Mouse (Mus musculus) intestine, postnatal 0 days (tissue): ENCODE results near the gene Rhobtb1. TPM values are rescaled to one million over a fixed set of nuclear protein-coding genes. Genes with fewer than 3 reads are reported as not detected.

ENCODE experiments used
- ATAC-seq: fragments of 200-750 bp; cut with Nextera tagmentation; 2 replicates; pipeline ENCODE4 v1.8.0; 2017; ENCODE audit warnings: mild to moderate bottlenecking, moderate TSS enrichment, moderate library complexity
- H3K27ac ChIP-seq: fragments of 300-500 bp; sonication (generic); 2 replicates; pipeline ENCODE4 v1.5.1; 2014; ENCODE audit warnings: mild to moderate bottlenecking, low read depth, low read length, moderate library complexity
- H3K27me3 ChIP-seq: fragments of 300-500 bp; sonication (generic); replicated peaks from 2 replicates; pipeline ENCODE4 v1.6.1; 2014; ENCODE audit warnings: low read length, mixed read lengths; ENCODE audit not compliant: control insufficient read depth, insufficient read depth
- H3K36me3 ChIP-seq: fragments of 300-500 bp; sonication (generic); 2 replicates; pipeline ENCODE4 v1.6.1; 2014; ENCODE audit warnings: mild to moderate bottlenecking, moderate library complexity; ENCODE audit not compliant: control insufficient read depth, insufficient read depth
- H3K4me1 ChIP-seq: fragments of 300-500 bp; sonication (generic); replicated peaks from 2 replicates; pipeline ENCODE4 v1.6.1; 2014; ENCODE audit warnings: antibody characterized with exemption, low read length, mixed read lengths; ENCODE audit not compliant: control insufficient read depth, insufficient read depth
- H3K4me2 ChIP-seq: fragments of 300-500 bp; sonication (generic); replicated peaks from 2 replicates; pipeline ENCODE4 v1.6.1; 2014; ENCODE audit warnings: low read depth, mild to moderate bottlenecking, moderate library complexity
- H3K4me3 ChIP-seq: fragments of 300-500 bp; sonication (generic); 2 replicates; pipeline ENCODE4 v1.5.1; 2014; ENCODE audit warnings: low read depth, low read length
- H3K9ac ChIP-seq: fragments of 300-500 bp; sonication (generic); 2 replicates; pipeline ENCODE4 v1.6.1; 2014; ENCODE audit warnings: mild to moderate bottlenecking, low read depth, low read length
- H3K9me3 ChIP-seq: fragments of 300-500 bp; sonication (generic); 2 replicates; pipeline ENCODE4 v1.6.1; 2016; ENCODE audit warnings: mixed run types; ENCODE audit not compliant: control insufficient read depth
- CTCF ChIP-seq: sonication (generic); IDR thresholded peaks from 2 replicates; pipeline ENCODE4 v1.5.1; 2016; ENCODE audit warnings: low read depth, mild to moderate bottlenecking, control low read depth, antibody characterized with exemption, moderate library complexity
- WGBS: fragments of 180-500 bp; shearing (Covaris S2); extraction: QIAGEN DNeasy Blood & Tissue Kit; methylation state at CpG from one replicate; pipeline ENCODE4 v1.1.7; 2014; 5-methylcytosine and 5-hydroxymethylcytosine counted together
- polyA plus RNA-seq: library from polyadenylated mRNA; unstranded; fragments of >200 nt; fragmentation: Nextera tagmentation; extraction: Ambion mirVana; gene quantifications from 2 replicates; pipeline ENCODE4 v1.2.1, GENCODE M21; 2015

Rhobtb1 gene
- polyA plus RNA-seq, 1 experiment from 2014 or later, result 13.2 TPM

GRCm38 (mm10) chr10:69217127-69217690 is 66.0 kb downstream of the Rhobtb1 start:
- no peaks in the 10 kb centered on the region for H3K27me3 ChIP-seq
- no peaks in the 10 kb centered on the region for H3K4me1 ChIP-seq
- no peak overlapping the region for H3K27ac ChIP-seq
- TF ChIP-seq CTCF, result no peak
- H3K4me3 ChIP-seq, result no peak overlapping the region
- H3K4me2 ChIP-seq, result no peak overlapping the region
- ATAC-seq, result no peak
- no peak overlapping the region for H3K9ac ChIP-seq
- H3K9me3 ChIP-seq, result no peaks in the 10 kb centered on the region
- 93% methylated on average over 4 of the region's 4 CpGs for WGBS
- H3K36me3 ChIP-seq, result no peaks in the 10 kb centered on the region

- no peak for TF ChIP-seq CTCF
- Histone ChIP-seq H3K9me3 (no peaks in the 10 kb centered on the region), H3K4me3 (no peak overlapping the region), H3K27me3 (no peaks in the 10 kb centered on the region), H3K9ac (no peak overlapping the region), H3K27ac (no peak overlapping the region), H3K4me2 (no peak overlapping the region), H3K36me3 (no peaks in the 10 kb centered on the region), H3K4me1 (no peaks in the 10 kb centered on the region)
- peak; percentile 88 for ATAC-seq
- WGBS, result 61% methylated on average over 14 of the region's 14 CpGs
Measured at GRCm38 (mm10) chr10:69218458-69219288, 67.4 kb downstream of the Rhobtb1 start.

- ATAC-seq, result no peak
- Histone ChIP-seq H3K27ac (no peak overlapping the region), H3K4me3 (no peak overlapping the region), H3K9ac (no peak overlapping the region), H3K27me3 (no peaks in the 10 kb centered on the region), H3K4me2 (no peak overlapping the region), H3K4me1 (no peaks in the 10 kb centered on the region), H3K36me3 (no peaks in the 10 kb centered on the region), H3K9me3 (no peaks in the 10 kb centered on the region)
- TF ChIP-seq CTCF, result no peak
- WGBS, result 85% methylated on average over 2 of the region's 2 CpGs
Measured at GRCm38 (mm10) chr10:69219289-69219626, 68.0 kb downstream of the Rhobtb1 start.

- no peaks in the 10 kb centered on the region for H3K4me1 ChIP-seq
- no peak overlapping the region for H3K27ac ChIP-seq
- H3K4me2 ChIP-seq, result no peak overlapping the region
- H3K4me3 ChIP-seq, result no peak overlapping the region
- ATAC-seq, result no peak
- no peaks in the 10 kb centered on the region for H3K9me3 ChIP-seq
- TF ChIP-seq CTCF, result no peak
- H3K36me3 ChIP-seq, result no peaks in the 10 kb centered on the region
- no peaks in the 10 kb centered on the region for H3K27me3 ChIP-seq
- H3K9ac ChIP-seq, result no peak overlapping the region
- 59% methylated on average over 6 of the region's 6 CpGs for WGBS
Measured at GRCm38 (mm10) chr10:69220296-69220695, 69.1 kb downstream of the Rhobtb1 start.

GRCm38 (mm10) chr10:69221148-69221547 is 69.9 kb downstream of the Rhobtb1 start:
- Histone ChIP-seq H3K9me3 (no peaks in the 10 kb centered on the region), H3K27me3 (no peaks in the 10 kb centered on the region), H3K4me1 (no peaks in the 10 kb centered on the region), H3K36me3 (no peaks in the 10 kb centered on the region), H3K27ac (no peak overlapping the region), H3K4me3 (no peak overlapping the region), H3K9ac (no peak overlapping the region), H3K4me2 (no peak overlapping the region)
- TF ChIP-seq CTCF, result no peak
- WGBS, result 92% methylated on average over 9 of the region's 9 CpGs
- ATAC-seq, result no peak

GRCm38 (mm10) chr10:69221955-69222354 is 70.7 kb downstream of the Rhobtb1 start:
- Histone ChIP-seq H3K27ac (no peak overlapping the region), H3K4me1 (no peaks in the 10 kb centered on the region), H3K4me3 (no peak overlapping the region), H3K9me3 (no peaks in the 10 kb centered on the region), H3K27me3 (no peaks in the 10 kb centered on the region), H3K36me3 (no peaks in the 10 kb centered on the region), H3K4me2 (no peak overlapping the region), H3K9ac (no peak overlapping the region)
- no peak for TF ChIP-seq CTCF
- no peak for ATAC-seq
- 69% methylated on average over 3 of the region's 3 CpGs for WGBS
